Mouse (Mus musculus) heart, postnatal 0 days (tissue): ENCODE data around the gene Lamtor3. TPM values are rescaled to one million over a fixed set of nuclear protein-coding genes. Genes with fewer than 3 reads are reported as not detected.

Experiments used
- ATAC-seq: fragments of 200-750 bp; cut with Nextera tagmentation; 2 replicates; pipeline ENCODE4 v1.8.0; 2017; ENCODE audit warnings: low read depth, moderate number of reproducible peaks, moderate library complexity; ENCODE audit not compliant: insufficient read depth
- DNase-seq: peaks from one replicate; pipeline ENCODE4 v3.0.0-alpha.2; 2016; ENCODE audit warnings: low spot score
- H3K27ac ChIP-seq: fragments of 300-500 bp; sonication (generic); 2 replicates; pipeline ENCODE4 v1.5.1; 2014; ENCODE audit warnings: low read depth, mild to moderate bottlenecking
- H3K27me3 ChIP-seq: fragments of 300-500 bp; sonication (generic); 2 replicates; pipeline ENCODE4 v1.6.1; 2014; ENCODE audit warnings: low read length, mixed read lengths; ENCODE audit not compliant: control insufficient read depth, insufficient read depth
- H3K36me3 ChIP-seq: fragments of 300-500 bp; sonication (generic); replicated peaks from 2 replicates; pipeline ENCODE4 v1.6.1; 2014; ENCODE audit warnings: low read length, mixed read lengths; ENCODE audit not compliant: control insufficient read depth, insufficient read depth
- H3K4me1 ChIP-seq: fragments of 300-500 bp; sonication (generic); 2 replicates; pipeline ENCODE4 v1.6.1; 2014; ENCODE audit warnings: antibody characterized with exemption; ENCODE audit not compliant: control insufficient read depth, insufficient read depth
- H3K4me2 ChIP-seq: fragments of 300-500 bp; sonication (generic); 2 replicates; pipeline ENCODE4 v1.6.1; 2014; ENCODE audit warnings: low read depth, mild to moderate bottlenecking, low read length, moderate library complexity
- H3K4me3 ChIP-seq: fragments of 300-500 bp; sonication (generic); 2 replicates; pipeline ENCODE4 v1.5.1; 2014; ENCODE audit warnings: low read depth, low read length
- H3K9ac ChIP-seq: fragments of 300-500 bp; sonication (generic); replicated peaks from 2 replicates; pipeline ENCODE4 v1.6.1; 2014; ENCODE audit warnings: low read depth, low read length, mixed read lengths
- H3K9me3 ChIP-seq: fragments of 300-500 bp; sonication (generic); replicated peaks from 2 replicates; pipeline ENCODE4 v1.6.1; 2016; ENCODE audit warnings: low read length; ENCODE audit not compliant: control insufficient read depth
- CTCF ChIP-seq: IDR thresholded peaks from 2 replicates; pipeline ENCODE4 v1.5.1; 2016; ENCODE audit warnings: antibody characterized with exemption, control low read depth, low read depth
- EP300 ChIP-seq: IDR thresholded peaks from 2 replicates; pipeline ENCODE4 v1.6.1; 2016; ENCODE audit warnings: antibody characterized with exemption, low read depth
- WGBS: fragments of 180-500 bp; shearing (Covaris S2); extraction: QIAGEN DNeasy Blood & Tissue Kit; methylation state at CpG from one replicate; pipeline ENCODE4 v1.1.7; 2014; 5-methylcytosine and 5-hydroxymethylcytosine counted together
- polyA plus RNA-seq: library from polyadenylated mRNA; unstranded; fragments of >200 nt; fragmentation: Nextera tagmentation; extraction: Ambion mirVana; gene quantifications from 2 replicates; pipeline ENCODE4 v1.2.1, GENCODE M21; 2015
- total RNA-seq: library from RNA; depleted of rRNA; stranded (reverse); fragments of >200 nt; gene quantifications from 2 replicates; pipeline ENCODE4 v1.2.3, GENCODE M21; 2014; ENCODE audit warnings: low replicate concordance

The Lamtor3 gene
- total and polyA plus RNA-seq, 2 experiments from 2014 or later = 125 to 137 TPM

DNA sequence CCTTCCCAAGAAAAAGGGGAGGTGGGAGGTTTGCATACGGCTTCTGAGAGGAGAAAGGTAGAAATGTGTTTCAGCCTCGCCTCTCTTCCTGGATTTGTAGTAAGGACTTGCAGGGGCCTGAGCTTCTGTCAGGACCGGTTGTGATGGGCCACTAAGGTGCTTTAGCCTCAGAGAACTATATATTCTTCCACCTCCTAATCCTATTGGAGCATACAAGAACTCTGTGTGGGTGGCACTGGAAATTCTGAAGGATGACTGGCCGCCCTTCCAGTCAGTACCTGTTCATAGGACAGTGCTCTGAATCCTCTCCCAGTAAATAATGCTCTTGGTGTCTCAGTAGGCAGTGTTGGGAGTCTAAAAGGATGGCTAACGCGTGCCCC lies 616 bp downstream of the Lamtor3 start:
- Histone ChIP-seq H3K36me3 (peaks cover 22% of the 10 kb centered on the region), H3K27me3 (no peaks in the 10 kb centered on the region), H3K9ac (peak overlapping the region; percentile 87), H3K9me3 (no peaks in the 10 kb centered on the region), H3K4me1 (peaks cover 14% of the 10 kb centered on the region), H3K27ac (peak overlapping the region; percentile 89), H3K4me3 (peak overlapping the region; percentile 90), H3K4me2 (peak overlapping the region; percentile 84)
- no peak for DNase-seq
- WGBS = 14% methylated on average over 6 of the region's 6 CpGs
- no peak for TF ChIP-seq EP300
- no peak for TF ChIP-seq CTCF
- ATAC-seq = peak; percentile 14; the same call in 1 of the 2 replicates

DNA sequence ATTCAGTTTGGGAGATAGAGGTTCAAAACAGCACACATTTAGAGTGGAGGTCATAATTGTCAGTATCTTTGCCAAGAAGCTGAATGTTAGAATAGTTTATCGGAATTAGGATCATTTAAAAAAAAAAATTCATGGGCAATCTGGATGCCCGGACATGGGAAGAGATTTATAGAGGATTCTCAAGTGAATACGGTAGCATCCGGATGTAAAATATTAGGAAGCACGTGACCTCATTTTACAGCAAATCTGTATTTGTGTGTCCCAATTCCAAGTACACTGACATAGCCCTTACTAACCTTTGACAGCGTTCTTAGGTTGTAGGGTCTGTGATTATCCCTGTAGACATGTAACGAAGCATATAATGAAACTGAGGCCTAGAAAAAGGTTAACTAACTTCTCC lies 1.1 kb downstream of the Lamtor3 start:
- H3K9me3 ChIP-seq = no peaks in the 10 kb centered on the region
- DNase-seq (no peak), ATAC-seq (no peak)
- H3K9ac ChIP-seq = 0 out of 2 replicates have a peak overlapping the region, but pooled peaks have one; percentile 87
- 89% methylated on average over 7 of the region's 7 CpGs for WGBS
- TF ChIP-seq EP300 = no peak
- TF ChIP-seq CTCF = no peak
- H3K4me1 ChIP-seq = peaks cover 14% of the 10 kb centered on the region
- peaks cover 26% of the 10 kb centered on the region for H3K36me3 ChIP-seq
- peak overlapping the region; percentile 90 for H3K4me3 ChIP-seq
- H3K4me2 ChIP-seq = peak overlapping the region; percentile 84
- H3K27ac ChIP-seq = no peak overlapping the region; the same call in 1 of the 2 replicates
- no peaks in the 10 kb centered on the region for H3K27me3 ChIP-seq

DNA sequence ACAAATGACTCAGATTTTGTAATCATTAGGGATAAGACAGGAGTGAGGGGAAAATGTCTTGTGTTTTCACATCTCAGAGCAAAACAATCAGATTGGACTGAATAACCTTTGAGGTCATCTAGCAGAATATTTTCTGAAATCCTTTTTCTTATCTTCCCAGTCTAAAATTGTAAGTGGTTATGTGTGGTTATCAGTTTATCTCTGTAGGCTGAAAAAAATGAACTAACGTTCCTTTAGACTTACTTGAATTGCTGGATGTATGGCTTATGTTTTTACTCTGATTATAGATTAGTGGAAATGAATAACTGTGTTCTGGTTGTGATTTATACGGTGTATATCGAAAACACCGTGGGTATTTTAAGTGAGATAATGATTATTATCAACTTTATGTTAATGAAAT lies 2.3 kb downstream of the Lamtor3 start:
- Histone ChIP-seq H3K9me3 (no peaks in the 10 kb centered on the region), H3K9ac (no peak overlapping the region), H3K4me2 (no peak overlapping the region), H3K27me3 (no peaks in the 10 kb centered on the region), H3K4me1 (peaks cover 14% of the 10 kb centered on the region), H3K36me3 (peaks cover 37% of the 10 kb centered on the region), H3K4me3 (no peak overlapping the region), H3K27ac (no peak overlapping the region)
- TF ChIP-seq CTCF = no peak
- TF ChIP-seq EP300 = no peak
- DNase-seq (no peak), ATAC-seq (no peak)
- 91% methylated on average over 4 of the region's 4 CpGs for WGBS

DNA sequence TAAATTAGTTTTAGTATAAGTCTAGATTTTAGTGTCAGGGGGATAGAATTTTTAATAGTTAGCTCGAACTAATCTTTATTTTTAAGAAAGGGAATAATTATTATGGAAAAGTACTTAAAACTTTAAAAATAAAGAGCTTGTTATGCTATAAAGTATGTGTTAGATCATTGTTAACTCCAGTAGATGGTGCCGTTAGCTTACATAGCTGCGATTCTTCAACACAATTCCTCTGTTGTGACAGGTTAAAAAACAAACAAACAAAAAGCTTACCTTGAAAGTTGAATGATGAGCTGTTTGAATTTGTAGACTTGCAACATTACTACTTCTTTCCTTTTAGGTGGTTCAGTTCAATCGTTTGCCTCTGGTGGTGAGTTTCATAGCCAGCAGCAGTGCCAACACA lies 8.7 kb downstream of the Lamtor3 start:
- Histone ChIP-seq H3K36me3 (peaks cover 69% of the 10 kb centered on the region), H3K9me3 (no peaks in the 10 kb centered on the region), H3K4me3 (no peak overlapping the region), H3K27ac (no peak overlapping the region), H3K27me3 (no peaks in the 10 kb centered on the region), H3K9ac (no peak overlapping the region), H3K4me1 (no peaks in the 10 kb centered on the region), H3K4me2 (no peak overlapping the region)
- DNase-seq (no peak), ATAC-seq (no peak)
- TF ChIP-seq EP300 (no peak), CTCF (no peak)
- WGBS = 82% methylated on average over 4 of the region's 4 CpGs

DNA sequence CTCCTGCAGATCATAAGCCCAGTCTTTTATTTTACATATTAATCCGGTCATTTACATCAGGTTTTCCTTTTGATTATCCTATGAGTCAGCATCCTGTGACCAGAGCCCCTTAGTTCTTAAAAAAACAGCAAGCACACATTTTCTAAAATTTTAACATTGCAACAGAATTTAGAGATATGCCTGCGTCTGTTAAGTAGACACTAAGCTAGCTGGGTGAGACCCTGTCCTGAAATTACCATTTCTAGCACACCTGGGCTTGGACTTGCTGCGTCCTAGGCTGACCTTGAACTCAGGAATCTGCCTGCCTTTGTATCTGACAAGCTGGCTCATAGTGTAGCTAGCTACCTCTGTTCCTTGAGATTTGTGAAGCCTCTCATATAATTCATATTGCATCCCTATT lies 11.6 kb downstream of the Lamtor3 start:
- no peak overlapping the region for H3K4me2 ChIP-seq
- 72% methylated on average over 3 of the region's 3 CpGs for WGBS
- no peak overlapping the region for H3K27ac ChIP-seq
- no peaks in the 10 kb centered on the region for H3K9me3 ChIP-seq
- no peaks in the 10 kb centered on the region for H3K27me3 ChIP-seq
- DNase-seq = no peak
- peaks cover 71% of the 10 kb centered on the region for H3K36me3 ChIP-seq
- no peak overlapping the region for H3K9ac ChIP-seq
- ATAC-seq = no peak
- H3K4me1 ChIP-seq = no peaks in the 10 kb centered on the region
- TF ChIP-seq EP300 (no peak), CTCF (no peak)
- no peak overlapping the region for H3K4me3 ChIP-seq

DNA sequence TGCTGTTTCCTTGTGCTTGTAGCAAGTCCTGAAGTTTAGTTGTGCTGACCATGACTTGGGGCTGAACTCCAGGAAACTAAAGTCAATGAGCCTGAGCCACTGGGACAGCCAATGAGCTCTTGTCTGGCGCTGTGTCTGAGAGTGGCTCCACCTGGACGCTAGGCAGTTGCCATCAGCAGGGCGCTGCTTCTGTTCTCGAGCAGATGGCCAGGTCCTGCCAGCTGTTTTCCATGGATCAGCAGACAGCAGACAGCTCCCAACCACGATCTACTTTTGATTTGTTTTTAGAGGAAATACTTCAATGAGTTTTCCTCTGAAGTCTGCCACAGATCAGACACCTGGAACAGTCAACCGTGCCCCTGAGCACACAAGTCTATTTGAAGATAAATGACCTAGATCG lies 14.4 kb downstream of the Lamtor3 start:
- peaks cover 55% of the 10 kb centered on the region for H3K36me3 ChIP-seq
- no peak overlapping the region for H3K27ac ChIP-seq
- no peaks in the 10 kb centered on the region for H3K4me1 ChIP-seq
- no peak overlapping the region for H3K9ac ChIP-seq
- ATAC-seq (no peak), DNase-seq (no peak)
- no peak overlapping the region for H3K4me2 ChIP-seq
- 66% methylated on average over 7 of the region's 7 CpGs for WGBS
- TF ChIP-seq CTCF (no peak), EP300 (no peak)
- no peaks in the 10 kb centered on the region for H3K9me3 ChIP-seq
- no peak overlapping the region for H3K4me3 ChIP-seq
- no peaks in the 10 kb centered on the region for H3K27me3 ChIP-seq
